In the genomic region with DNA sequence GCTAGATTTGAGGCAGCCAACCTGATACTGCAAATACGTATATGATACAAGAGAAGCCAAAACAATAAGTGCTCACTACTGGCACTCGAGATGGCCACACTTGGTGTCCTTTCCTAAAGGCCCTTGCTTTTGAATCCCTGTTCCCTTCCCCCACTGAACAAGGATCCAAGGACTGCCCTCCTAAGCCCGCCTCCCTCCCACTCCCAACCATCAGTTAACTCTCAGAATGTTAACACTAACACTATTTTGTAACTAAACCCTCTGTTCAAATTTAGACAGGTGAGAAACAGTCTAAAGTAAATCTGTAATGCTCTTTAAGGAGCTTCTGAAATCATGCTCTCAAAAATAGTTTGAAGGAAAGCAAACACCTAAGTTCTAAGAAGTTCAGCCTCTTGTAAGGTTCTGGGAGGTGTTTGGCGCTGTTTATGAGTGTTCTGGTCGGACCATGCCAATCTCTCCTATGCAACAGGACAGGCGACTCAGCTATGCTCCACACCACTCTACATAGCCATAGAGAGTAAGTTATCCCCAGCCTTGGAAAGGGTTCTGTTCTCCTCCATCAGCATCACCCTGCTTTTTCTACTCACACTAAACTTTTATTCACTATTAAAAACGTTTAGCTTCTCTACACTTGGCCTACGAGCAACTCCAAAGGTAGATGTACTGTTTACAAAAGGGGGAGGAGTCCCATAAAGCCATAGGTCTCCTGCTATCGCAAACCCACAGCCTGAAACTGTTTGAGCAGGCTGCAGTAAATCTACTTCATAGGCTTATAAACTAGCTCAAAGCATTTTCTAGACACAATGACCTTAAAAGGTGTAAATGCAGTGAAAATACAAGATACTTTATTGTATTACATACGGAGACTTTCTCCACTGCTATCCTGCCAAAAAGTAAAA, we compare ENCODE assay signal across 8 mouse cellular contexts. TPM values are rescaled to one million over a fixed set of nuclear protein-coding genes. Genes with fewer than 3 reads are reported as not detected.
A peak's percentile ranks its signal among the peaks of the same experiment; 100 is the strongest.
DNase-seq lines count a peak whose midpoint lies in the region; ATAC-seq and TF ChIP-seq lines count a peak whose summit lies in the region.

No protein-coding gene starts in this region.

- ATAC-seq in kidney, embryonic 16.5 days (ENCODE audit: low FRiP score, low TSS enrichment): no peak
- ATAC-seq in forebrain, postnatal 0 days: no peak
- no peak for ATAC-seq in neural tube, embryonic 12.5 days (ENCODE audit: low FRiP score, low read depth)
- ATAC-seq in inflammation-experienced regulatory T-cells, adult 6 months: no peak

- DNase-seq in kidney, postnatal 36 days: no peak
- DNase-seq in forebrain, postnatal 0 days: no peak
- no peak for DNase-seq in limb, embryonic 10.5 days (ENCODE audit: low spot score)
- DNase-seq in adrenal gland, adult 8-10 months: no peak
- DNase-seq in T-cell, adult 2 months (ENCODE audit: low spot score): no peak

- no peak overlapping the region for H3K4me3 ChIP-seq in kidney, embryonic 16.5 days (ENCODE audit: low read length)
- H3K4me3 ChIP-seq in forebrain, postnatal 0 days (ENCODE audit: low read depth, low read length): peak overlapping the region; percentile 81; the same call in 1 of the 2 replicates
- peak overlapping the region; percentile 26; the same call in 1 of the 2 replicates for H3K4me3 ChIP-seq in limb, embryonic 10.5 days
- H3K4me3 ChIP-seq in neural tube, embryonic 12.5 days: 0 out of 2 replicates have a peak overlapping the region, but pooled peaks have one; percentile 7

- H3K4me1 ChIP-seq in kidney, embryonic 16.5 days (ENCODE audit: insufficient read depth, low read length): peaks cover 62% of the 10 kb centered on the region
- H3K4me1 ChIP-seq in forebrain, postnatal 0 days (ENCODE audit: insufficient read depth): peaks cover 7% of the 10 kb centered on the region
- H3K4me1 ChIP-seq in limb, embryonic 10.5 days: peaks cover 87% of the 10 kb centered on the region
- H3K4me1 ChIP-seq in neural tube, embryonic 12.5 days: peaks cover 64% of the 10 kb centered on the region

- H3K27ac ChIP-seq in kidney, embryonic 16.5 days (ENCODE audit: low read length): no peak overlapping the region
- H3K27ac ChIP-seq in forebrain, postnatal 0 days (ENCODE audit: low read depth, low read length): no peak overlapping the region
- H3K27ac ChIP-seq in limb, embryonic 10.5 days: no peak overlapping the region
- no peak overlapping the region for H3K27ac ChIP-seq in neural tube, embryonic 12.5 days

- no peaks in the 10 kb centered on the region for H3K9me3 ChIP-seq in kidney, embryonic 16.5 days (ENCODE audit: low read length)
- H3K9me3 ChIP-seq in forebrain, postnatal 0 days (ENCODE audit: low read length): no peaks in the 10 kb centered on the region
- no peaks in the 10 kb centered on the region for H3K9me3 ChIP-seq in limb, embryonic 10.5 days (replicated peaks)
- no peaks in the 10 kb centered on the region for H3K9me3 ChIP-seq in neural tube, embryonic 12.5 days

- H3K36me3 ChIP-seq in kidney, embryonic 16.5 days (ENCODE audit: insufficient read depth, low read length): no peaks in the 10 kb centered on the region
- no peaks in the 10 kb centered on the region for H3K36me3 ChIP-seq in forebrain, postnatal 0 days (ENCODE audit: insufficient read depth)
- H3K36me3 ChIP-seq in limb, embryonic 10.5 days: no peaks in the 10 kb centered on the region
- no peaks in the 10 kb centered on the region for H3K36me3 ChIP-seq in neural tube, embryonic 12.5 days

- no peak for TF ChIP-seq CTCF in forebrain, postnatal 0 days (IDR thresholded peaks at IDR 0.05; ENCODE audit: low read depth)

- H3K4me2 ChIP-seq in kidney, embryonic 16.5 days (replicated peaks; ENCODE audit: low read depth, low read length): 0 out of 2 replicates have a peak overlapping the region, but pooled peaks have one; percentile 18
- peak overlapping the region; percentile 88 for H3K4me2 ChIP-seq in forebrain, postnatal 0 days (ENCODE audit: low read depth)
- H3K4me2 ChIP-seq in neural tube, embryonic 12.5 days (replicated peaks): peak overlapping the region; percentile 88

- 50% methylated on average over 10 of the region's 10 CpGs for WGBS in kidney, embryonic 16.5 days
- 45% methylated on average over 10 of the region's 10 CpGs for WGBS in forebrain, postnatal 0 days
- 49% methylated on average over 10 of the region's 10 CpGs for WGBS in limb, embryonic 10.5 days
- 25% methylated on average over 10 of the region's 10 CpGs for WGBS in neural tube, embryonic 12.5 days

- no peak overlapping the region for H3K9ac ChIP-seq in kidney, embryonic 16.5 days (replicated peaks; ENCODE audit: low read length)
- no peak overlapping the region for H3K9ac ChIP-seq in forebrain, postnatal 0 days
- peak overlapping the region; percentile 41; the same call in 1 of the 2 replicates for H3K9ac ChIP-seq in neural tube, embryonic 12.5 days

- no peaks in the 10 kb centered on the region for H3K27me3 ChIP-seq in kidney, embryonic 16.5 days (ENCODE audit: insufficient read depth, low read length)
- H3K27me3 ChIP-seq in forebrain, postnatal 0 days (ENCODE audit: insufficient read depth, low read length): no peaks in the 10 kb centered on the region
- peaks cover 17% of the 10 kb centered on the region for H3K27me3 ChIP-seq in limb, embryonic 10.5 days (ENCODE audit: low read depth, poor library complexity, severe bottlenecking)
- H3K27me3 ChIP-seq in neural tube, embryonic 12.5 days (replicated peaks): no peaks in the 10 kb centered on the region

RNA-seq across cellular contexts. Expression of a gene that starts 3.5 kb away (rescaled TPM):
- 6.3 and 7.4 TPM in 2 replicates for polyA plus RNA-seq in kidney, embryonic 16.5 days (2015; fragmentation: Nextera tagmentation; extraction: Ambion mirVana)
- total RNA-seq in forebrain, postnatal 0 days (2014; rRNA removed): 36.9 and 53.3 TPM in 2 replicates
- 9.0 and 10.7 TPM in 2 replicates for polyA plus RNA-seq in forebrain, postnatal 0 days (2015; fragmentation: Nextera tagmentation; extraction: Ambion mirVana)
- 13.7 and 15.7 TPM in 2 replicates for polyA plus RNA-seq in limb, embryonic 10.5 days (2016; fragmentation: Nextera tagmentation; extraction: Ambion mirVana)
- polyA plus RNA-seq in neural tube, embryonic 12.5 days (2016; fragmentation: Nextera tagmentation; extraction: Ambion mirVana): 20.4 and 21.0 TPM in 2 replicates
- 10 to 100 TPM in 2 of 3 experiments, 1 to 10 TPM in 1; 7.4 to 47.9 (median 44.0) TPM for polyA plus RNA-seq in inflammation-experienced regulatory T-cells, adult 6 months (2017; shearing (Covaris generic))
- 10 to 100 TPM in 1 of 4 experiments, 1 to 10 TPM in 3; 8.2 to 14.0 (median 9.0) TPM for total RNA-seq in adrenal gland, adult 8-10 months (2022)

Comparison
In these comparisons a context has a peak if more than half of its experiments do, and no peak if none do; other contexts are left out.
1. H3K4me2 ChIP-seq: peak in every context shown above with its lines; median percentile 88 in forebrain, postnatal 0 days; 88 in neural tube, embryonic 12.5 days; 18 in kidney, embryonic 16.5 days.